Mouse (Mus musculus) kidney, postnatal 4 days (tissue): ENCODE measurements around the gene Sspo.

Experiments
- DNase-seq, 2 experiments: peaks; one replicate each; pipeline ENCODE4 v3.0.0; 2021; ENCODE audit warnings: mixed read lengths in 2 of 2

Gene Sspo

GRCm38 (mm10) chr6:48542631-48543030 is 94.6 kb downstream of the Sspo start:
- no peak for DNase-seq

- DNase-seq = peak in 1 of 2 experiments; percentile 0
These were observed 97.2 kb downstream of the Sspo start for GRCm38 (mm10) chr6:48545251-48545650.

GRCm38 (mm10) chr6:48546271-48546670 is 98.2 kb downstream of the Sspo start:
- peak; percentile 65 to 69 for DNase-seq

- peak in 1 of 2 experiments; percentile 1 for DNase-seq
These were observed 98.8 kb downstream of the Sspo start for GRCm38 (mm10) chr6:48546858-48547257.

GRCm38 (mm10) chr6:48548314-48548713 is 100.3 kb downstream of the Sspo start:
- DNase-seq = peak in 1 of 2 experiments; percentile 1
